Mouse (Mus musculus): ENCODE measurements at regions not wholly inside any gene's neighbourhood (a gene's known extent, or its start where the extent isn't known, plus 50 kb on each side); places are given as distances from the start of the nearest gene placed in this dataset.

DNA sequence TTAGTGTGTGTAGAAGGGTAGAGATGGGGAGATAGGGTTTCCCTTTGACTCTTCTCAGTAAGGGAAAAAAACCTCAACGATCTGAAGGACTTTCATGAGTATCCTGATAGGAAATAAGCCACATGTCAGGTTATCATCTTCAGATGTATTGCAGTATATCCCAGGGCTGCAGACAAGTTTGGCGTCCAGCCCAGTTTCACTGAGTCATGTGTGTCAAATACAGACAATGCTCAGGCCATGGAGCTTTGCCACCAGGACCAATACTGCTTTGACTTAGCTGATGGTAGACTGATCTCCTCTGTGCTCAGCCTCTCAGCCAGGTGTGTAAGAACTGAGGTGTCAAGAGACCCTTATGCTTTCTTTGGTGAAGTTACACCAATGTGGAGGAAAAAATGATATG, 62.9 kb downstream of the Cst10 start:
- WGBS, result 73% methylated on average over 2 of the region's 2 CpGs
- Histone ChIP-seq H3K9ac (ENCODE audit: low read depth, low read length) (no peak overlapping the region), H3K36me3 (ENCODE audit: control insufficient read depth, insufficient read depth, low read length) (no peaks in the 10 kb centered on the region), H3K9me3 (ENCODE audit: control insufficient read depth, low read length) (no peaks in the 10 kb centered on the region), H3K4me1 (ENCODE audit: control insufficient read depth, insufficient read depth, low read length) (no peaks in the 10 kb centered on the region), H3K4me2 (ENCODE audit: low read depth, low read length) (no peak overlapping the region), H3K4me3 (ENCODE audit: low read length) (no peak overlapping the region), H3K27me3 (replicated peaks; ENCODE audit: control insufficient read depth, insufficient read depth, low read length) (no peaks in the 10 kb centered on the region), H3K27ac (ENCODE audit: low read length) (no peak overlapping the region)
- ATAC-seq, result no peak

DNA sequence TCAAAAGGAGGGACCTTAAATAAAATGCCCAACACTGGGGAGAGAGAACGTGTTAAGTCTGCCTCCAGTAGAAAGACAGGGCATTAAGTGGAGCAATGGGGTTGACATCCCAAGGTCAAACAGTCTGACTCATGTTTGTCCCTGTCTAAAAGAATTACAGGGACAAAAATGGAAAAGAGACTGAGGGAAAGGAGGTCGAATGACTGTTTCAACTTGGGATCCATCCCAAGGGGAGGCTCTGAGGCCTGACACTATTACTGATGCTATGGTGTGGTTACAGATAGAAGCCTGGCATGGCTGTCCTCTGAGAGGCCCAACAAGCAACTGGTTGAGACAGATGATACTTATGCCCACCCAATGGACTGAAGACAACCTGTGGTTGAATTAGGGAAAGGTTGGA, 67.6 kb downstream of the Cst10 start:
- H3K9me3 ChIP-seq (ENCODE audit: control insufficient read depth, low read length), result no peaks in the 10 kb centered on the region
- no peak overlapping the region for H3K9ac ChIP-seq (ENCODE audit: low read depth, low read length)
- 65% methylated on average over 2 of the region's 2 CpGs for WGBS
- no peaks in the 10 kb centered on the region for H3K36me3 ChIP-seq (ENCODE audit: control insufficient read depth, insufficient read depth, low read length)
- no peak overlapping the region for H3K27ac ChIP-seq (ENCODE audit: low read length)
- no peak overlapping the region for H3K4me2 ChIP-seq (ENCODE audit: low read depth, low read length)
- H3K27me3 ChIP-seq (replicated peaks; ENCODE audit: control insufficient read depth, insufficient read depth, low read length), result no peaks in the 10 kb centered on the region
- no peaks in the 10 kb centered on the region for H3K4me1 ChIP-seq (ENCODE audit: control insufficient read depth, insufficient read depth, low read length)
- H3K4me3 ChIP-seq (ENCODE audit: low read length), result no peak overlapping the region
- ATAC-seq, result no peak

DNA sequence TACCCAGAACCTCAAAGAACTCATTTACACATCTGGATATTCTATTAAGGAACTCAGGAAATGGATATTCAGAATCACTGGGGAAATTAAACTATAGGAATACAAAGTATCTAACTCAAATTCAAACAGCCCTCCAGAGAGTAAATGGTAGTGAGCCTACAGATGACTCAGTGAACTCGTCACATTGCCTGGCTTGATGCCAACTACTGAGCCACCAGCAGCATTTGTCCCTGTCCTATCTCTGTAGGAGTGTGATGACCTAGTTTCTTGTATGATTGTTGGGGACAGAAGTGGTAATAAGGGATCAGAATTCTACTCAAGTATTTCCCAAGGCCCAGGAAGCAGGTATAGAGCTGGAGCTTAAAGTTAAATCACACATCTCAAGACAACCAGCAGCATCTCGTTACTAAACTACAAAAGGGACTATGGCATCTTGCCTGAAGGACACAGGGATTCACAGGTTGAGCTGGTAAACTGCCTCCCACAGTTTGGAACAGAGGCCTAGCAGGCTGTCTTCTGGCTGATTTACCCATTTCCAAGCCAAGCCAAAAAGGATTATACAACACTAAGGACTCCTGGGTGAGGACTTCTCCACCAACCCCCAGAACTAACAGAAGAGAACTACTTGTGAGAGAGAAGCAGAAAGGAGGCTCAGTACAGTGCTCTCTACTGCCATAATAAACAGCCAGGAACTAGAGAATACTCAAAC, 88.6 kb downstream of the Cst10 start:
- no peaks in the 10 kb centered on the region for H3K36me3 ChIP-seq (ENCODE audit: control insufficient read depth, insufficient read depth, low read length)
- no peaks in the 10 kb centered on the region for H3K9me3 ChIP-seq (ENCODE audit: control insufficient read depth, low read length)
- no peaks in the 10 kb centered on the region for H3K4me1 ChIP-seq (ENCODE audit: control insufficient read depth, insufficient read depth, low read length)
- H3K4me2 ChIP-seq (ENCODE audit: low read depth, low read length), result no peak overlapping the region
- H3K27me3 ChIP-seq (replicated peaks; ENCODE audit: control insufficient read depth, insufficient read depth, low read length), result no peaks in the 10 kb centered on the region
- 61% methylated on average over 2 of the region's 2 CpGs for WGBS
- ATAC-seq, result no peak
- H3K4me3 ChIP-seq (ENCODE audit: low read length), result no peak overlapping the region
- H3K27ac ChIP-seq (ENCODE audit: low read length), result no peak overlapping the region
- no peak overlapping the region for H3K9ac ChIP-seq (ENCODE audit: low read depth, low read length)

GRCm38 (mm10) chr2:149512870-149513269, 108.0 kb downstream of the Cst10 start:
- no peak for ATAC-seq
- no peaks in the 10 kb centered on the region for H3K9me3 ChIP-seq (ENCODE audit: control insufficient read depth, low read length)
- 86% methylated on average over 1 of the region's 1 CpGs for WGBS
- H3K4me2 ChIP-seq (ENCODE audit: low read depth, low read length), result no peak overlapping the region
- no peaks in the 10 kb centered on the region for H3K36me3 ChIP-seq (ENCODE audit: control insufficient read depth, insufficient read depth, low read length)
- H3K4me1 ChIP-seq (ENCODE audit: control insufficient read depth, insufficient read depth, low read length), result no peaks in the 10 kb centered on the region
- H3K27ac ChIP-seq (ENCODE audit: low read length), result no peak overlapping the region
- no peak overlapping the region for H3K9ac ChIP-seq (ENCODE audit: low read depth, low read length)
- H3K4me3 ChIP-seq (ENCODE audit: low read length), result no peak overlapping the region
- no peaks in the 10 kb centered on the region for H3K27me3 ChIP-seq (replicated peaks; ENCODE audit: control insufficient read depth, insufficient read depth, low read length)

GRCm38 (mm10) chr2:149524424-149524823, 119.6 kb downstream of the Cst10 start:
- H3K9ac ChIP-seq (ENCODE audit: low read depth, low read length), result no peak overlapping the region
- H3K27me3 ChIP-seq (replicated peaks; ENCODE audit: control insufficient read depth, insufficient read depth, low read length), result no peaks in the 10 kb centered on the region
- H3K9me3 ChIP-seq (ENCODE audit: control insufficient read depth, low read length), result no peaks in the 10 kb centered on the region
- H3K4me2 ChIP-seq (ENCODE audit: low read depth, low read length), result no peak overlapping the region
- no peaks in the 10 kb centered on the region for H3K4me1 ChIP-seq (ENCODE audit: control insufficient read depth, insufficient read depth, low read length)
- no peaks in the 10 kb centered on the region for H3K36me3 ChIP-seq (ENCODE audit: control insufficient read depth, insufficient read depth, low read length)
- ATAC-seq, result no peak
- H3K4me3 ChIP-seq (ENCODE audit: low read length), result no peak overlapping the region
- H3K27ac ChIP-seq (ENCODE audit: low read length), result no peak overlapping the region

DNA sequence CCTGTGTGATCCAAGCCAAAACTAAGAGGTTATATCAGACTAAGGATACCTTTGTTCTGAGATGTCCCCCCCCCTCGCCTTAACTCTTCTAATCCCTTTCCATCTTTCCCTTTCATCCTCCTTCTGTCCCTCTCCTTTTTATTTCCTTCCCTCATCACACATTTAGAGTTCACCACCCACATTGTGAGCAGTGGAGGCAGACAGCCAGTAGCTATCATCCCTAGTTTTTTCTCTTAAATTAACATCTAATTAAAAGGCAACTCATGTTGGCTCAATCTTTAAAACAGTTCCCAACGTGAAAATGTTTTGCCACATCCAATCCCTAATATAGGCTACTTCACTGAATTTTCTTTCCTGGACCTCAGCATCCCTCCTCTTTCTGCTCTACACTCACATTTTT, 138.0 kb downstream of the Cst10 start:
- Histone ChIP-seq H3K27ac (ENCODE audit: low read length) (no peak overlapping the region), H3K4me2 (ENCODE audit: low read depth, low read length) (no peak overlapping the region), H3K4me1 (ENCODE audit: control insufficient read depth, insufficient read depth, low read length) (no peaks in the 10 kb centered on the region), H3K4me3 (ENCODE audit: low read length) (no peak overlapping the region), H3K27me3 (replicated peaks; ENCODE audit: control insufficient read depth, insufficient read depth, low read length) (no peaks in the 10 kb centered on the region), H3K36me3 (ENCODE audit: control insufficient read depth, insufficient read depth, low read length) (no peaks in the 10 kb centered on the region), H3K9ac (ENCODE audit: low read depth, low read length) (no peak overlapping the region), H3K9me3 (ENCODE audit: control insufficient read depth, low read length) (no peaks in the 10 kb centered on the region)
- WGBS, result 61% methylated on average over 2 of the region's 2 CpGs
- no peak for ATAC-seq

DNA sequence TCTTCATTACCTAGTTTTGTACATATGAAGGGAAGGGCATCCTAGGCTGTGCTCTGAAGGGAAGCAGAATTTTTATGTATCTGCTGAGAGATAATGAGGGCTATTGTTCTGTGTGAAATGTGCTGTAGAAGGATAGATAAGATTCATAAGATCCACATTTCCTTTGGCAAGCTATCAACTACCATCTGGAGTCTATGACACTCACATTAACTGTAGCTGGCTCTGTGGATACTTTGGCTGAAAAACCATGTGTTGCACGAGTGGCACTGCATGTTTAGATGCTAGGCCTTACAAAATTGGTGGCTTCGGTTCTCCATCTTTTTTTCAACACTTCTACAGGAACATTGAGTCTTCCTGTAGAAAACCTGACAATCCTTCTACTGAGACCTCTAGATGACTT, 140.9 kb downstream of the Cst10 start:
- Histone ChIP-seq H3K9me3 (ENCODE audit: control insufficient read depth, low read length) (no peaks in the 10 kb centered on the region), H3K4me3 (ENCODE audit: low read length) (no peak overlapping the region), H3K9ac (ENCODE audit: low read depth, low read length) (no peak overlapping the region), H3K27ac (ENCODE audit: low read length) (no peak overlapping the region), H3K4me1 (ENCODE audit: control insufficient read depth, insufficient read depth, low read length) (no peaks in the 10 kb centered on the region), H3K4me2 (ENCODE audit: low read depth, low read length) (no peak overlapping the region), H3K27me3 (replicated peaks; ENCODE audit: control insufficient read depth, insufficient read depth, low read length) (no peaks in the 10 kb centered on the region), H3K36me3 (ENCODE audit: control insufficient read depth, insufficient read depth, low read length) (no peaks in the 10 kb centered on the region)
- no peak for ATAC-seq
- 65% methylated on average over 2 of the region's 2 CpGs for WGBS

- H3K27ac ChIP-seq (ENCODE audit: low read length), result no peak overlapping the region
- H3K27me3 ChIP-seq (replicated peaks; ENCODE audit: control insufficient read depth, insufficient read depth, low read length), result no peaks in the 10 kb centered on the region
- 80% methylated on average over 2 of the region's 2 CpGs for WGBS
- ATAC-seq, result no peak
- no peak overlapping the region for H3K4me3 ChIP-seq (ENCODE audit: low read length)
- H3K9ac ChIP-seq (ENCODE audit: low read depth, low read length), result no peak overlapping the region
- H3K4me2 ChIP-seq (ENCODE audit: low read depth, low read length), result no peak overlapping the region
- no peaks in the 10 kb centered on the region for H3K36me3 ChIP-seq (ENCODE audit: control insufficient read depth, insufficient read depth, low read length)
- no peaks in the 10 kb centered on the region for H3K4me1 ChIP-seq (ENCODE audit: control insufficient read depth, insufficient read depth, low read length)
- H3K9me3 ChIP-seq (ENCODE audit: control insufficient read depth, low read length), result no peaks in the 10 kb centered on the region
These were observed 141.9 kb downstream of the Cst10 start for GRCm38 (mm10) chr2:149546639-149547200.

DNA sequence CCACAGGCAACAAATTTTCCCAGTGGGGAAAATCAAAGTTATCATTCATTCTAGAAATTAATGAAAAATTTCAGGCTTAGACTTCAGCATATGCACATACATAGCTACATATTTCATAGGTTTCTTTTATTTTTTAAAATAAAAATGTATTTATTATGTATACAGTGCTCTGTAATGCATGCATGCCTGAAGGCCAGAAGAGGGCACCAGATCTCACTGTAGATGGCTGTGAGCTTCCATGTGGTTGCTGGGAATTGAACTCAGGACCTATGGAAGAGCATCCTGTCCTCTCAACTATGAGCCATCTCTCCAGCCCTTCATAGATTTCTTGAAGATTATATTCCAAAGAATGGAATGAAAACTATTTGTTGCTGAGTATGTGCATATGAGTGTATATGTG, 150.4 kb downstream of the Cst10 start:
- no peaks in the 10 kb centered on the region for H3K36me3 ChIP-seq (ENCODE audit: control insufficient read depth, insufficient read depth, low read length)
- ATAC-seq, result no peak
- no peak overlapping the region for H3K4me3 ChIP-seq (ENCODE audit: low read length)
- H3K4me1 ChIP-seq (ENCODE audit: control insufficient read depth, insufficient read depth, low read length), result no peaks in the 10 kb centered on the region
- H3K27me3 ChIP-seq (replicated peaks; ENCODE audit: control insufficient read depth, insufficient read depth, low read length), result no peaks in the 10 kb centered on the region
- no peaks in the 10 kb centered on the region for H3K9me3 ChIP-seq (ENCODE audit: control insufficient read depth, low read length)
- no peak overlapping the region for H3K27ac ChIP-seq (ENCODE audit: low read length)
- no peak overlapping the region for H3K4me2 ChIP-seq (ENCODE audit: low read depth, low read length)
- H3K9ac ChIP-seq (ENCODE audit: low read depth, low read length), result no peak overlapping the region

- no peak for ATAC-seq
- Histone ChIP-seq H3K4me3 (ENCODE audit: low read length) (no peak overlapping the region), H3K27me3 (replicated peaks; ENCODE audit: control insufficient read depth, insufficient read depth, low read length) (no peaks in the 10 kb centered on the region), H3K36me3 (ENCODE audit: control insufficient read depth, insufficient read depth, low read length) (no peaks in the 10 kb centered on the region), H3K4me2 (ENCODE audit: low read depth, low read length) (no peak overlapping the region), H3K9me3 (ENCODE audit: control insufficient read depth, low read length) (no peaks in the 10 kb centered on the region), H3K4me1 (ENCODE audit: control insufficient read depth, insufficient read depth, low read length) (no peaks in the 10 kb centered on the region), H3K9ac (ENCODE audit: low read depth, low read length) (no peak overlapping the region), H3K27ac (ENCODE audit: low read length) (no peak overlapping the region)
- WGBS, result 74% methylated on average over 1 of the region's 1 CpGs
These were observed 168.9 kb downstream of the Cst10 start for GRCm38 (mm10) chr2:149573773-149574172.
